Mouse (Mus musculus): ENCODE results near the gene Zcchc13. TPM values are rescaled to one million over a fixed set of nuclear protein-coding genes. Genes with fewer than 3 reads are reported as not detected.

The Zcchc13 gene
- total RNA-seq, 1 experiment = not detected

- no peak overlapping the region for H3K9ac ChIP-seq (ENCODE audit: insufficient read depth, low read depth, low read length, poor library complexity, severe bottlenecking)
- H3K27ac ChIP-seq (ENCODE audit: insufficient read depth, low read depth, low read length, poor library complexity, severe bottlenecking) = no peak overlapping the region
- TF ChIP-seq CHD2 (IDR thresholded peaks at IDR 0.05; ENCODE audit: low read depth, low read length) (no peak), ZNF384 (IDR thresholded peaks at IDR 0.05; ENCODE audit: low read depth, low read length) (no peak), ZC3H11A (IDR thresholded peaks at IDR 0.05; ENCODE audit: borderline replicate concordance, low read depth, low read length) (no peak), HCFC1 (IDR thresholded peaks at IDR 0.05; ENCODE audit: borderline replicate concordance, insufficient read depth, low read length) (no peak), MAFK (IDR thresholded peaks at IDR 0.05; ENCODE audit: insufficient read depth, low read depth, low read length) (no peak)
- in situ Hi-C loops (cut with MboI; ENCODE audit: low sequenced_read_pairs in 2 of 2, unreplicated experiment in 2 of 2) = no loop called here
- no peaks in the 10 kb centered on the region for H3K9me3 ChIP-seq (ENCODE audit: control insufficient read depth, insufficient read depth, low read depth, low read length)
- no peaks in the 10 kb centered on the region for H3K4me1 ChIP-seq (ENCODE audit: control insufficient read depth in 2 of 2, insufficient read depth in 2 of 2, low read length in 2 of 2, poor library complexity in 1 of 2)
- H3K4me3 ChIP-seq (ENCODE audit: insufficient read depth in 1 of 2, low read depth in 1 of 2, low read length in 2 of 2, poor library complexity in 1 of 2, severe bottlenecking in 1 of 2) = no peak overlapping the region
- H3K36me3 ChIP-seq (ENCODE audit: control insufficient read depth, insufficient read depth, low read length, poor library complexity, severe bottlenecking) = peaks cover 3% of the 10 kb centered on the region
- DNase-seq (ENCODE audit: low read depth, low spot score) = no peak
Measured at GRCm38 (mm10) chrX:103605473-103605872, 24.9 kb upstream of the Zcchc13 start.

GRCm38 (mm10) chrX:103610401-103610800 is 20.0 kb upstream of the Zcchc13 start:
- Histone ChIP-seq H3K9ac (ENCODE audit: insufficient read depth, low read depth, low read length, poor library complexity, severe bottlenecking) (no peak overlapping the region), H3K9me3 (ENCODE audit: control insufficient read depth, insufficient read depth, low read depth, low read length) (no peaks in the 10 kb centered on the region), H3K4me1 (ENCODE audit: control insufficient read depth in 2 of 2, insufficient read depth in 2 of 2, low read length in 2 of 2, poor library complexity in 1 of 2) (peaks cover 0 to 3% of the 10 kb centered on the region in 2 experiments; a peak in 1 of 4 replicates), H3K27ac (ENCODE audit: insufficient read depth, low read depth, low read length, poor library complexity, severe bottlenecking) (no peak overlapping the region), H3K4me3 (ENCODE audit: insufficient read depth in 1 of 2, low read depth in 1 of 2, low read length in 2 of 2, poor library complexity in 1 of 2, severe bottlenecking in 1 of 2) (no peak overlapping the region), H3K36me3 (ENCODE audit: control insufficient read depth, insufficient read depth, low read length, poor library complexity, severe bottlenecking) (peaks cover 7% of the 10 kb centered on the region)
- DNase-seq (ENCODE audit: low read depth, low spot score) = no peak
- in situ Hi-C loops (cut with MboI; ENCODE audit: low sequenced_read_pairs in 2 of 2, unreplicated experiment in 2 of 2) = no loop called here
- TF ChIP-seq ZNF384 (IDR thresholded peaks at IDR 0.05; ENCODE audit: low read depth, low read length) (no peak), MAFK (IDR thresholded peaks at IDR 0.05; ENCODE audit: insufficient read depth, low read depth, low read length) (no peak), CHD2 (IDR thresholded peaks at IDR 0.05; ENCODE audit: low read depth, low read length) (no peak), HCFC1 (IDR thresholded peaks at IDR 0.05; ENCODE audit: borderline replicate concordance, insufficient read depth, low read length) (no peak), ZC3H11A (IDR thresholded peaks at IDR 0.05; ENCODE audit: borderline replicate concordance, low read depth, low read length) (no peak)

- no peak overlapping the region for H3K27ac ChIP-seq (ENCODE audit: insufficient read depth, low read depth, low read length, poor library complexity, severe bottlenecking)
- in situ Hi-C loops (cut with MboI; ENCODE audit: low sequenced_read_pairs in 2 of 2, unreplicated experiment in 2 of 2) = no loop called here
- no peak for TF ChIP-seq HCFC1 (IDR thresholded peaks at IDR 0.05; ENCODE audit: borderline replicate concordance, insufficient read depth, low read length)
- no peak for TF ChIP-seq ZC3H11A (IDR thresholded peaks at IDR 0.05; ENCODE audit: borderline replicate concordance, low read depth, low read length)
- TF ChIP-seq ZNF384 (IDR thresholded peaks at IDR 0.05; ENCODE audit: low read depth, low read length) = no peak
- TF ChIP-seq MAFK (IDR thresholded peaks at IDR 0.05; ENCODE audit: insufficient read depth, low read depth, low read length) = no peak
- no peak for TF ChIP-seq CHD2 (IDR thresholded peaks at IDR 0.05; ENCODE audit: low read depth, low read length)
- no peaks in the 10 kb centered on the region for H3K9me3 ChIP-seq (ENCODE audit: control insufficient read depth, insufficient read depth, low read depth, low read length)
- no peak overlapping the region for H3K4me3 ChIP-seq (ENCODE audit: insufficient read depth in 1 of 2, low read depth in 1 of 2, low read length in 2 of 2, poor library complexity in 1 of 2, severe bottlenecking in 1 of 2)
- peaks cover 0 to 3% of the 10 kb centered on the region in 2 experiments; a peak in 1 of 4 replicates for H3K4me1 ChIP-seq (ENCODE audit: control insufficient read depth in 2 of 2, insufficient read depth in 2 of 2, low read length in 2 of 2, poor library complexity in 1 of 2)
- peaks cover 7% of the 10 kb centered on the region for H3K36me3 ChIP-seq (ENCODE audit: control insufficient read depth, insufficient read depth, low read length, poor library complexity, severe bottlenecking)
- no peak for DNase-seq (ENCODE audit: low read depth, low spot score)
- no peak overlapping the region for H3K9ac ChIP-seq (ENCODE audit: insufficient read depth, low read depth, low read length, poor library complexity, severe bottlenecking)
Measured at GRCm38 (mm10) chrX:103611462-103611861, 18.9 kb upstream of the Zcchc13 start.

GRCm38 (mm10) chrX:103614700-103615233 is 15.6 kb upstream of the Zcchc13 start:
- H3K27ac ChIP-seq (ENCODE audit: insufficient read depth, low read depth, low read length, poor library complexity, severe bottlenecking) = no peak overlapping the region
- TF ChIP-seq MAFK (IDR thresholded peaks at IDR 0.05; ENCODE audit: insufficient read depth, low read depth, low read length) (no peak), ZNF384 (IDR thresholded peaks at IDR 0.05; ENCODE audit: low read depth, low read length) (no peak), HCFC1 (IDR thresholded peaks at IDR 0.05; ENCODE audit: borderline replicate concordance, insufficient read depth, low read length) (no peak), CHD2 (IDR thresholded peaks at IDR 0.05; ENCODE audit: low read depth, low read length) (no peak), ZC3H11A (IDR thresholded peaks at IDR 0.05; ENCODE audit: borderline replicate concordance, low read depth, low read length) (no peak)
- H3K4me1 ChIP-seq (ENCODE audit: control insufficient read depth in 2 of 2, insufficient read depth in 2 of 2, low read length in 2 of 2, poor library complexity in 1 of 2) = peaks cover 0 to 3% of the 10 kb centered on the region in 2 experiments; a peak in 1 of 4 replicates
- in situ Hi-C loops (cut with MboI; ENCODE audit: low sequenced_read_pairs in 2 of 2, unreplicated experiment in 2 of 2) = no loop called here
- no peak for DNase-seq (ENCODE audit: low read depth, low spot score)
- H3K36me3 ChIP-seq (ENCODE audit: control insufficient read depth, insufficient read depth, low read length, poor library complexity, severe bottlenecking) = peaks cover 7% of the 10 kb centered on the region
- peak overlapping the region; percentile 19 to 40; a peak in 3 of 4 replicates for H3K4me3 ChIP-seq (ENCODE audit: insufficient read depth in 1 of 2, low read depth in 1 of 2, low read length in 2 of 2, poor library complexity in 1 of 2, severe bottlenecking in 1 of 2)
- H3K9ac ChIP-seq (ENCODE audit: insufficient read depth, low read depth, low read length, poor library complexity, severe bottlenecking) = peak overlapping the region; percentile 26; the same call in 1 of the 2 replicates
- no peaks in the 10 kb centered on the region for H3K9me3 ChIP-seq (ENCODE audit: control insufficient read depth, insufficient read depth, low read depth, low read length)

All from ES-E14 (cell line).